ENCODE assay signal across 8 mouse cellular contexts in genomic region chr7:127195544-127196295, GRCm38 (mm10). TPM values are rescaled to one million over a fixed set of nuclear protein-coding genes. Genes with fewer than 3 reads are reported as not detected.
DNase-seq lines count a peak whose midpoint lies in the region; ATAC-seq lines count a peak whose summit lies in the region.

Gene Cd2bp2, minus strand, starts transcription at chr7:127196050.

- DNase-seq in B cell, adult 2 months = peak; percentile 91 to 94
- DNase-seq in brain, adult 2 months (ENCODE audit: low read depth, low spot score) = peak; percentile 99
- DNase-seq in heart, embryonic 10.5 days (ENCODE audit: low spot score) = peak; percentile 99
- DNase-seq in liver = peak; percentile 94
- peak; percentile 92 to 94 for DNase-seq in spleen, postnatal 4 days (ENCODE audit: low spot score in 2 of 2)

- peak within 1 kb of the TSS; percentile 94 for H3K27ac ChIP-seq in heart, embryonic 10.5 days
- peak within 1 kb of the TSS; percentile 94 for H3K27ac ChIP-seq in kidney, embryonic 15.5 days

- peaks cover 26% of the 10 kb centered on the region for H3K4me1 ChIP-seq in heart, embryonic 10.5 days
- peaks cover 29% of the 10 kb centered on the region for H3K4me1 ChIP-seq in kidney, embryonic 15.5 days

- peak within 1 kb of the TSS; percentile 84 for H3K4me2 ChIP-seq in kidney, embryonic 15.5 days

- peaks cover 77% of the 10 kb centered on the region for H3K36me3 ChIP-seq in heart, embryonic 10.5 days
- peaks cover 78% of the 10 kb centered on the region for H3K36me3 ChIP-seq in kidney, embryonic 15.5 days

- ATAC-seq in erythroblast, adult 5-6 weeks (replicated peaks; ENCODE audit: low FRiP score, poor library complexity, severe bottlenecking) = peak; percentile 92
- ATAC-seq in kidney, embryonic 15.5 days (replicated peaks; ENCODE audit: low FRiP score) = peak; percentile 96
- ATAC-seq in monocyte, adult 5-6 weeks (replicated peaks; ENCODE audit: insufficient number of reproducible peaks, low FRiP score, low TSS enrichment, poor library complexity, severe bottlenecking) = peak; percentile 94

- under 1% methylated on average over 51 of the region's 51 CpGs for WGBS in heart, embryonic 10.5 days
- WGBS in kidney, embryonic 15.5 days = under 1% methylated on average over 51 of the region's 51 CpGs

- no peaks in the 10 kb centered on the region for H3K27me3 ChIP-seq in heart, embryonic 10.5 days (ENCODE audit: insufficient read depth, poor library complexity, severe bottlenecking)
- no peaks in the 10 kb centered on the region for H3K27me3 ChIP-seq in kidney, embryonic 15.5 days

- peak within 1 kb of the TSS; percentile 87 for H3K4me3 ChIP-seq in heart, embryonic 10.5 days
- peak within 1 kb of the TSS; percentile 81 for H3K4me3 ChIP-seq in kidney, embryonic 15.5 days (replicated peaks)

- no peaks in the 10 kb centered on the region for H3K9me3 ChIP-seq in heart, embryonic 10.5 days
- H3K9me3 ChIP-seq in kidney, embryonic 15.5 days (replicated peaks) = no peaks in the 10 kb centered on the region

- peak within 1 kb of the TSS; percentile 83 for H3K9ac ChIP-seq in kidney, embryonic 15.5 days

RNA-seq across cellular contexts. Expression of gene Cd2bp2, which starts in this region (rescaled TPM):
- total RNA-seq in erythroblast, adult 5-6 weeks (2015; ENCODE audit: low replicate concordance) = 8.4 and 36.9 TPM in 2 replicates
- 17.9 and 22.9 TPM in 2 replicates for total RNA-seq in erythroblast, adult 5-6 weeks (2017; ENCODE audit: low replicate concordance)
- polyA plus RNA-seq in heart, embryonic 10.5 days (2016; fragmentation: Nextera tagmentation; extraction: Ambion mirVana) = 49.1 and 61.0 TPM in 2 replicates
- polyA plus RNA-seq in kidney, embryonic 15.5 days (2015; fragmentation: Nextera tagmentation; extraction: Ambion mirVana) = 59.3 and 66.6 TPM in 2 replicates
- total RNA-seq in monocyte, adult 5-6 weeks (2017) = 48.7 to 89.2 TPM (median 59.8 TPM) in 3 replicates

Comparison
In these comparisons a context has a peak if more than half of its experiments do, and no peak if none do; other contexts are left out.
1. Peak in every context shown above with its lines: DNase-seq, ATAC-seq, H3K4me3 ChIP-seq and H3K27ac ChIP-seq.